Mouse (Mus musculus): Measurements from ENCODE around the gene Cysrt1. TPM values are rescaled to one million over a fixed set of nuclear protein-coding genes. Genes with fewer than 3 reads are reported as not detected.

Cysrt1 gene
- total RNA-seq, 2 experiments from 2014 or later = not detected

GRCm38 (mm10) chr2:25214444-25214843 lies 27.8 kb downstream of the Cysrt1 start, which contains the start of gene Stpg3:
TSS of gene Stpg3 (minus strand) at chr2:25214637.
- no peak for DNase-seq (ENCODE audit: low spot score in 2 of 2)

DNA sequence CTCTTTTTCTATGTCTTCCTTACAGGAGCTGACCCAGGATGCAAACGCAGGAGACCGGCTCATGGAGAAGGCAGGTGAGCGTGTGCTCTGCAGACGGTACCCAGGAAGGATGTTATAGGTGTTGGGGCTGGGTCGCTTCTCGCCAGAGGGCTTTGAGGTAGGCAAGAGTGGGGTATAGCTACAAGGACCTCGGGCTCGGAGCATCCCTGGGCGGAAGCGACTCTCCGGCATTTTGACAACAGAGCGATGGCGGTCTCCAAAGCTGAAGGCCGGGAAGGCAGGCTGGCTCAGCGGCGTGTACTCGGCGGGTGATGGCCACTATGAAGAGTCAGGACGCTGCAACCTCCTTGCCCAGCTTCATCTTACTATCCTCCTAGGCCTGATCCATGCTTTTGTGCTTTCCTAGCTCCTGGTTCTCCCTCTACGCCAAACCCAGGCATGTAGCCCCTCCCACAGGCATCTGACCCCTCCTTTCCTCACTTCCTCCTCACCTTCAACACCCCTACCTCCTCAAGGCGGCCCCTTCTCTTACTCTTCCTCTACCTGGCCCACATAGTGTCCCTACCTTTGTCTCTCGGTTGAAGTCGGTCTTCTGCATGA lies 28.9 kb downstream of the Cysrt1 start:
- no peak for DNase-seq (ENCODE audit: low spot score in 2 of 2)

DNA sequence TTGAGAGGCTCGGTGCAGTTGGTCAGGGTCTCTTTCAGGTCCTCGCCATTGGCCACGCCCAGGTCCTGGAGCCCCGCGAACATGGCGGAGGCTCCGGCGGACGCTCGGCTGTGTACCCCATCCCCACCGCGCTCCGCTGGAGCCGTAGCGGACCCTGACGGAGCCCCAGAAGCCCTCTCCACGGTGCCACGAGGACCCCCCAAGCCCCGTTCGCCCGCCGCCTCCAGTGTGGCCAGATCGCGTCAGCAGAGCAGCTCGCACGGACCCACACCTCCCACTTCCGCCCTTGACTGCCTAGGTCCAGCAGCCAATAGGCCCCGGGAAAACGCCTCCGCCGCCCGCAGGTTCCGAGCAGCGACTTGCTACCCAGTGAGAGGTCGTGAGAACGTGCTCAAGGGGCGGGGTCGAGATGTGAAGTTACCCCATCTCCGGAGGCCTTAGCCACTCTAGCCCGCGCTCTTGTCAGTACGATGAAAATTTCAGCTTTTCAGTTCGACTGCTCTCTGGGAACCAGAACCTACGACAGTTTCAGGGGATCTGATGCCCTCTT lies 31.1 kb downstream of the Cysrt1 start, which contains the start of gene Nelfb:
Nelfb (minus strand) TSS at position 369 of the 550 bp plus-strand sequence.
- DNase-seq (ENCODE audit: low spot score in 2 of 2) = peak; percentile 87 to 90

DNA sequence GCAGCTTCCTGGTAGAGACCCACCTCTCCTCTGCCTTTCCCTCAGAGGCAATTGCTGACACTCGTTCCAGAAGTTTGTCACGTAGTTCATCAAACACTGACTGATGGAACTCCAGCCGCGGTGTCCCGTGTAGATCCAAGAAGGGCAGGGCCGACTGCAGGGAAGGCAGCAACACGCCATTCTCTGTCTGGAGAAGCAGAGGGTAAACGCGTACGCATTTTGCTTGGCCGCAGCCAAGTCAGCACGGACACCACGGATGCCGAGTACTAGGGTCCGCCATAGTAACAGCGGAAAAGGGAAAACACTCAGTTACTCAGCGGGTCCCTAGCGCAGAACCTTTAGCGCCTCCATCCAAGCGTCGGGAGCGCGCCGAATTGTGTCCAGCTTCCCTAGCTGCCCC lies 31.6 kb downstream of the Cysrt1 start:
- no peak for DNase-seq (ENCODE audit: low spot score in 2 of 2)

DNA sequence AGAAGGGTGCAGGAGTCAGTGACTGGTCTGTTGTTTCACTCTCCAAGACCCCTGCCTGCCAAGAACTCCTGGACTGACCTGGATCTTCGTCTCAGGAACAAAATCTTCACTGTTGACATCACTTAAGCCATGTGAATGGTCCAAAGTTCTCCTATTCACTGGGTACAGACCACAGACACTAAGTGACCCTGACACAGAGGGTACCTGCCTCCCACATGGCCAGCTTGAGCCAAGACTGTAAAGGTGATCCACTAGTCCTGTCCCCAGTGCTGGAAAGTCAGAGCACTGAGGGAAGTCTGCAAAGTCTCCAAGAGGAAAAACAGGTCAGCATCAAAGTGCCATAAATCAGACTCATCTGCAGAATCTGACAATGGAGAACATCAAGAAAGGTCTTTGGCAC lies 34.7 kb downstream of the Cysrt1 start:
- no peak for DNase-seq (ENCODE audit: low spot score in 2 of 2)

DNA sequence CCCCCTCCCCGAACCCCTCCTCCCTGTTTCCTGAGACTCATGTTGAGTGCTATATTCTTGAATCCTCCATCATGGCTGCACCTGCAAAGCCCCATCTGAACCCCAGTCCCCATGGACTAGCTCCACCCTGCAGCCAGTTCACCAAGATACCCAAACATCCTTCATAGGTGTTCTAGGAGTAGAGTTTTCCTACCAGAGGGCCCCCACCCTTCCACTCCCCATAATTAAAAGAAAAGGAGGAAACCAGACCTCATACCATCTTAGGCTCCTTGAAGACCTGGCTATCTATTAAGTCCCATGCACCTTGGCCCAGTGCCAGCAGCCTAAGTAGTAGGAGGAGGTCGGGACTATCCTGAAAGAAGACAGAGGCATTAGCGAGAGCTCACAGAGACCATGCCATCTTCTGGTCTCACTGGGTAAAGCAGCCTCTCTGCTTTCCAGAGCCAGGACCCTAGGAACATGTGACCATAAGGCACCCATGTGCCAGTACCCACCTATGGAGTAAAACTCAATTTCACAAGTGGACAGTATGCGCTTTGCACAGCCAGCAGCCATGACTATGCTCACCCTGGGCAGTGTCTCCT lies 38.5 kb downstream of the Cysrt1 start:
- DNase-seq (ENCODE audit: low spot score in 2 of 2) = no peak

DNA sequence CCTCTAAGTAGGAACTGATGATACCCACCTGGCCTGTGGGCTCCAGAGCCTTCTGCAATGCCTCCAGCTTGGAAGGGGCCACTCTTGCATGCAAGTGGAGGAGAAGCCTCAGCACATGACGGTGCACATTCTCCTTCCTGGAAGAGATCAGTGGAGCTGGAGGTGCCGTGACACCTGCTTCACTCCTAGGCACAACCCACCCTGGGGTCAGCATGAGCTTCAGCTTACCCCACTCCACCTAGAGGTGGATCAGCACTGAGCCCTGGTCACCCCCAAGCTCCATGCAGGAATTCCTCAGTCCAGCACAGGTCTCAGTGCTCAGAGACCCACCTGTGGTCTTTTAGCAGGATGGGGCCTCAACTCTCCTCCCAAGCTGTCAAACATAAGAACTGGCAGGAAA lies 41.6 kb downstream of the Cysrt1 start:
- no peak for DNase-seq (ENCODE audit: low spot score in 2 of 2)

GRCm38 (mm10) chr2:25197946-25198345 lies 44.3 kb downstream of the Cysrt1 start:
- DNase-seq (ENCODE audit: low spot score in 2 of 2) = no peak

GRCm38 (mm10) chr2:25197191-25197590 lies 45.1 kb downstream of the Cysrt1 start:
- no peak for DNase-seq (ENCODE audit: low spot score in 2 of 2)

DNA sequence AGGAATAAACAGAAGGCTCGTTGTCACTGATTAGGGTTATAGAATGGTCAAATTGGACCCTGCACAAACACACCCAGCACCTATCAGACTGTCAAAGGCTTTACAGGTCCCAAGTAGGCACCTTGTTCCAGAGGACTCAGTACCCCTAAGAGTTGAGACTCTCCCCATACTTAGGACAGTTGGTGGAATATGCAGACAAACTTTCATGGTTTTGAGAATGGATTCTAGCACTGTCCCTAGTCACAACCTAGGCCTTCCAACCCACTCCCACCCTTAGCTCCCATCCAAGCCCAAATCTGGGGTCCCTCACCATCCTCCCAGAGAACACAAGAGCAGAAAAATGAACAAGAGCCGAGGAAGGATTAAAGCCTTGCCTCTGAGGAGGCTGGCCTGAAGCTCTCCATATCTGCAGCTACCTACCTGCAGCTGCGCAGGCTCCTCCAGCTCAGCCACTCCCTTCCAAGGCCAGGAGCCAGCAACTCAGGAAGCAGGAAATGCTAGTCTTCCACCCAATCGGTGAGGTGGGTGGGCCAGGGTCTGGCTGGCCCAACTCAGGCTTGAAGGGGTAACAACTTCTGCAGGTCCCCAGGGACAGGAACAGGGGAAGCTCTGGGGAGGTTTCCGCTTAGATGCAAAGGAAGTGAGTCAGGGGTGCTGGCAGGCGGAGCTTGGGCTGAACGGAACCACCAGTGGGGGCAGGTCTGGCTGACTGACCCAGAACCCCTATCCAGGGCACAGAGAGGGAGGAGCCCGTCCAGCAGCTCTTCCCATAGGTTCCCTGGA lies 45.9 kb downstream of the Cysrt1 start, which contains the start of gene Tor4a:
Tor4a (minus strand) TSS at position 715 of the 783 bp plus-strand sequence.
- peak in 1 of 2 experiments; percentile 33 for DNase-seq (ENCODE audit: low spot score in 2 of 2)

- no peak for DNase-seq (ENCODE audit: low spot score in 2 of 2)
Observed at GRCm38 (mm10) chr2:25195211-25196156, 46.8 kb downstream of the Cysrt1 start.

GRCm38 (mm10) chr2:25194486-25195171 lies 47.6 kb downstream of the Cysrt1 start:
- no peak for DNase-seq (ENCODE audit: low spot score in 2 of 2)

DNA sequence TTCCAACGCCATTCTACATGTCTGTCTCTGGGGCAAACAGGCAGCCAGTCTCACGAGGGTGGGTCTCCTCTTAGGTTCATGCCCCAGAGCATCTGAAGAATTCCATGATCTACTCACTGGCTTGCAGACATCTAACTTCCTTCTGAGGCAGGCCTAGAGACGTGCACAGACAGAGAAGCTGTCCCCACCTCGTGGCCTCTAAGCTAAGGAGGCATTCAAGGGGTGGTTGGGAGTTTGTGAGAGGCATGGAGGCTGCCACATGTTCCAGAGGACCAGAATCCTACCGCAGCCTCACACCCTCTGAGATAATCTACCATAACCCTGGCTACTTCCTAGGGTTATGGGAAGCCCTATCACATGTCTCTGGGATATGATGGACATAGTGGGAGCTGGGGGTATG lies 48.2 kb downstream of the Cysrt1 start:
- no peak for DNase-seq (ENCODE audit: low spot score in 2 of 2)

DNA sequence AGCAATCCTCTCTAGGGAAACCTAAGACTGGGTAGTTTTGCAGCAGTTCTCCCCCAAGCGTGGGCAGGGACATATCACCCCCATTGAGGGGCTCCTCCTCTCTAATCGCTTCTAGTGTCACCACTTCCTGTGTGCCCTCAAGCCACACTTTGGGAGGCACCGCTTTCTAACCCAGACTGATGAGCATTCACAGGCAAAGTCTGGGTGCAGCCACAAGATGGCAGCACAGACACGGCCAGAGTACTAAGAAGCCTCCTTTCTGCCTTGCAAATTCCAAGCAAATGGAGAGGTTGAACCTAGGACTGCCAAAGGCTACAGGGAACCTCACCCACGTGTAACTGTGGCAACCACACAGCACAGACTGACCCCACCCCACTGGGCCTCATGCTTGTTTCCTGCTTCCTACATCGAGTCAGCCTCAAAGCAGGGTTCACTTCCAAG lies 48.9 kb downstream of the Cysrt1 start:
- DNase-seq (ENCODE audit: low spot score in 2 of 2) = peak; percentile 81 to 88

Other genes with a start within 250 kb of the Cysrt1 start
- 100 to 1,000 TPM; 793 to 858 TPM for gene Nsmf, start 188.1 kb downstream of the Cysrt1 start, total RNA-seq (2021)
- gene Entpd8, start 162.1 kb downstream of the Cysrt1 start, total RNA-seq (2021) = not detected
- gene Noxa1, start 147.3 kb downstream of the Cysrt1 start, total RNA-seq (2021) = not detected
- 10 to 100 TPM; 43.0 to 50.3 TPM for gene Nrarp, start 61.7 kb downstream of the Cysrt1 start, total RNA-seq (2021)
- 1 to 10 TPM; 1.8 to 2.4 TPM for gene Tor4a, start 45.6 kb downstream of the Cysrt1 start, total RNA-seq (2021)
- gene Nelfb, start 31.0 kb downstream of the Cysrt1 start, total RNA-seq (2021) = 10 to 100 TPM; 50.6 to 59.3 TPM
- not detected for gene Stpg3, start 27.8 kb downstream of the Cysrt1 start, total RNA-seq (2021)
- not detected for gene Fam166a, start 23.7 kb downstream of the Cysrt1 start, total RNA-seq (2021)
- gene Tubb4b, start 17.8 kb downstream of the Cysrt1 start, total RNA-seq (2021) = 100 to 1,000 TPM; 394 to 449 TPM
- gene Slc34a3, start 8.1 kb downstream of the Cysrt1 start, total RNA-seq (2021) = not detected
- not detected for gene Rnf224, start 5.7 kb downstream of the Cysrt1 start, total RNA-seq (2021)
- gene Rnf208, start 197 bp downstream of the Cysrt1 start, total RNA-seq (2021) = 100 to 1,000 TPM; 212 to 216 TPM
- 1 to 10 TPM in 1 of 2 experiments, under 1 TPM in 1; 0.45 to 4.0 TPM for gene AL732309.1, start 4.4 kb upstream of the Cysrt1 start, total RNA-seq (2021)
- 10 to 100 TPM; 35.6 to 39.1 TPM for gene Tmem203, start 13.0 kb upstream of the Cysrt1 start, total RNA-seq (2021)
- 10 to 100 TPM; 13.9 to 14.0 TPM for gene Tprn, start 20.2 kb upstream of the Cysrt1 start, total RNA-seq (2021)
- 10 to 100 TPM; 77.2 to 83.4 TPM for gene Ssna1, start 30.0 kb upstream of the Cysrt1 start, total RNA-seq (2021)
- gene Anapc2, start 30.0 kb upstream of the Cysrt1 start, total RNA-seq (2021) = 10 to 100 TPM; 82.8 to 85.3 TPM
- not detected for gene Tmem210, start 45.7 kb upstream of the Cysrt1 start, total RNA-seq (2021)
- gene Lrrc26, start 47.5 kb upstream of the Cysrt1 start, total RNA-seq (2021) = not detected
- 100 to 1,000 TPM; 345 to 348 TPM for gene Grin1, start 76.7 kb upstream of the Cysrt1 start, total RNA-seq (2021)
- 10 to 100 TPM; 51.3 to 59.8 TPM for gene Man1b1, start 89.9 kb upstream of the Cysrt1 start, total RNA-seq (2021)
- 10 to 100 TPM; 21.2 to 28.0 TPM for gene Dpp7, start 113.9 kb upstream of the Cysrt1 start, total RNA-seq (2021)
- gene Uap1l1, start 123.2 kb upstream of the Cysrt1 start, total RNA-seq (2021) = 10 to 100 TPM; 11.2 to 11.5 TPM
- gene Sapcd2, start 129.9 kb upstream of the Cysrt1 start, total RNA-seq (2021) = 10 to 100 TPM; 16.0 to 18.3 TPM
- 10 to 100 TPM; 26.1 to 26.6 TPM for gene Entpd2, start 153.4 kb upstream of the Cysrt1 start, total RNA-seq (2021)
- gene Npdc1, start 156.9 kb upstream of the Cysrt1 start, total RNA-seq (2021) = 100 to 1,000 TPM; 416 to 446 TPM
- under 1 TPM; 0.33 to 0.78 TPM for gene Fut7, start 180.8 kb upstream of the Cysrt1 start, total RNA-seq (2021)
- gene Abca2, start 186.3 kb upstream of the Cysrt1 start, total RNA-seq (2021) = 100 to 1,000 TPM; 107 to 118 TPM
- gene Clic3, start 214.4 kb upstream of the Cysrt1 start, total RNA-seq (2021) = under 1 TPM in 1 of 2 experiments, not detected in 1; 0.60 TPM
- 10 to 100 TPM; 56.1 to 68.6 TPM for gene Paxx, start 218.6 kb upstream of the Cysrt1 start, total RNA-seq (2021)
- gene Ptgds, start 227.6 kb upstream of the Cysrt1 start, total RNA-seq (2021) = 100 to 1,000 TPM; 257 to 743 TPM

All from layer of hippocampus, postnatal 10 days (tissue).